Mouse (Mus musculus): ENCODE results near the gene Serpinb3c. TPM values are rescaled to one million over a fixed set of nuclear protein-coding genes. Genes with fewer than 3 reads are reported as not detected.
"Not testable (repeated sequence)": the region's sequence is repeated elsewhere in the genome, so short reads cannot be mapped to it uniquely, and the experiment has no call there.

The Serpinb3c gene
- total RNA-seq (2014; fragmentation: Nextera tagmentation) (not detected in 2 replicates), total RNA-seq (2017) (not detected in 2 replicates)

- ATAC-seq (replicated peaks; ENCODE audit: low FRiP score, low TSS enrichment, poor library complexity, severe bottlenecking), result not testable (repeated sequence)
Measured at GRCm38 (mm10) chr1:107278261-107278660, at the start of gene Serpinb3c, which contains the start of gene Serpinb3b. Serpinb3c (minus strand) TSS chr1:107278371. Serpinb3b (minus strand) TSS chr1:107278361.

DNA sequence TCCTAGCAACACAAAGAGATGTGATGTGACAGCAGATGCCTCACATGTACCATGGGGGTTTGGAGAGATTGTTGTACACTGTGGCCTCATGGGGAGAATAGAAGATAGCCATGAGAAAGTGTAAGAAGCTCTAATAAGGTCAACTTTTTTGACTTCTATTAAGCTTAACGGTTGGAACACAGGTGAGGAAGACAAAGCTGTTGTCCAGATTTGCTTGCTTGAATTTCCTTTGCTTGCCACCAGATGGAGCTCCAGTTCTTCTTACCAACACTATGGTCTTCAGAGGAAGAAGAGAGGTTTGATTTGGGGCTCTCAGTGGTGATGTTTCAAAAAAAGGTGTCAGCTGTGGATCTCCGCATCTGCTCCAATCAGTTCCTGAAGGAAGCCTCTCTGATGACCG, 35.0 kb downstream of the Serpinb3c start:
- peak; percentile 70; the same call in 1 of the 2 replicates for ATAC-seq (replicated peaks; ENCODE audit: low FRiP score, low TSS enrichment, poor library complexity, severe bottlenecking)

Other genes with a start within 250 kb of the Serpinb3c start
- not detected in 2 replicates for gene Serpinb3a, start 226.1 kb downstream of the Serpinb3c start, total RNA-seq (2014; fragmentation: Nextera tagmentation)
- not detected in 2 replicates for gene Serpinb3a, start 226.1 kb downstream of the Serpinb3c start, total RNA-seq (2017)
- not detected in 2 replicates for gene Serpinb3d, start 194.9 kb downstream of the Serpinb3c start, total RNA-seq (2014; fragmentation: Nextera tagmentation)
- gene Serpinb3d, start 194.9 kb downstream of the Serpinb3c start, total RNA-seq (2017), result not detected in 2 replicates
- not detected in 2 replicates for gene Serpinb3b, start within 50 bp of the Serpinb3c start, total RNA-seq (2014; fragmentation: Nextera tagmentation)
- not detected in 2 replicates for gene Serpinb3b, start within 50 bp of the Serpinb3c start, total RNA-seq (2017)
- not detected in 2 replicates for gene Serpinb11, start 82.8 kb upstream of the Serpinb3c start, total RNA-seq (2014; fragmentation: Nextera tagmentation)
- gene Serpinb11, start 82.8 kb upstream of the Serpinb3c start, total RNA-seq (2017), result not detected in 2 replicates
- gene Serpinb7, start 121.3 kb upstream of the Serpinb3c start, total RNA-seq (2014; fragmentation: Nextera tagmentation), result not detected in 2 replicates
- gene Serpinb7, start 121.3 kb upstream of the Serpinb3c start, total RNA-seq (2017), result not detected in 2 replicates
- gene Serpinb2, start 233.1 kb upstream of the Serpinb3c start, total RNA-seq (2014; fragmentation: Nextera tagmentation), result not detected in 2 replicates
- gene Serpinb2, start 233.1 kb upstream of the Serpinb3c start, total RNA-seq (2017), result not detected in 2 replicates